Mouse (Mus musculus) liver, postnatal 0 days (tissue): Measurements from ENCODE around the gene Flt1. TPM values are rescaled to one million over a fixed set of nuclear protein-coding genes. Genes with fewer than 3 reads are reported as not detected.

Source experiments
- ATAC-seq: fragments of 200-750 bp; cut with Nextera tagmentation; 2 replicates; pipeline ENCODE4 v1.8.0; 2017; ENCODE audit warnings: mild to moderate bottlenecking, moderate library complexity
- DNase-seq: peaks from one replicate; pipeline ENCODE4 v3.0.0-alpha.2; 2016
- H3K27ac ChIP-seq: fragments of 300-500 bp; sonication (generic); 2 replicates; pipeline ENCODE4 v1.5.1; 2014; ENCODE audit warnings: antibody characterized with exemption, moderate library complexity, mild to moderate bottlenecking, low read depth
- H3K27me3 ChIP-seq: fragments of 300-500 bp; sonication (generic); 2 replicates; pipeline ENCODE4 v1.6.1; 2014; ENCODE audit warnings: low read length, control low read depth, mixed read lengths; ENCODE audit not compliant: insufficient read depth
- H3K36me3 ChIP-seq: fragments of 300-500 bp; sonication (generic); replicated peaks from 2 replicates; pipeline ENCODE4 v1.6.1; 2014; ENCODE audit warnings: mild to moderate bottlenecking, control low read depth, low read length, moderate library complexity, mixed read lengths; ENCODE audit not compliant: insufficient read depth
- H3K4me1 ChIP-seq: fragments of 300-500 bp; sonication (generic); 2 replicates; pipeline ENCODE4 v1.6.1; 2014; ENCODE audit warnings: antibody characterized with exemption, mild to moderate bottlenecking, control low read depth; ENCODE audit not compliant: insufficient read depth
- H3K4me2 ChIP-seq: fragments of 300-500 bp; sonication (generic); 2 replicates; pipeline ENCODE4 v1.6.1; 2014; ENCODE audit warnings: low read depth, mild to moderate bottlenecking, low read length, moderate library complexity, mixed read lengths
- H3K4me3 ChIP-seq: fragments of 300-500 bp; sonication (generic); 2 replicates; pipeline ENCODE4 v1.5.1; 2014; ENCODE audit warnings: low read depth, low read length
- H3K9ac ChIP-seq: fragments of 300-500 bp; sonication (generic); replicated peaks from 2 replicates; pipeline ENCODE4 v1.6.1; 2014; ENCODE audit warnings: mild to moderate bottlenecking, moderate library complexity
- H3K9me3 ChIP-seq: fragments of 300-500 bp; sonication (generic); 2 replicates; pipeline ENCODE4 v1.6.1; 2016; ENCODE audit warnings: mild to moderate bottlenecking, control low read depth, low read length, mixed read lengths
- CTCF ChIP-seq: sonication (generic); IDR thresholded peaks from 2 replicates; pipeline ENCODE4 v1.5.1; 2016; ENCODE audit warnings: antibody characterized with exemption, low read depth
- EP300 ChIP-seq: IDR thresholded peaks from 2 replicates; pipeline ENCODE4 v1.6.1; 2016; ENCODE audit warnings: antibody characterized with exemption, low read depth, mild to moderate bottlenecking
- WGBS: fragments of 180-500 bp; shearing (Covaris S2); extraction: QIAGEN DNeasy Blood & Tissue Kit; methylation state at CpG from one replicate; pipeline ENCODE4 v1.1.7; 2014; ENCODE audit not compliant: insufficient replicate concordance; 5-methylcytosine and 5-hydroxymethylcytosine counted together
- polyA plus RNA-seq: library from polyadenylated mRNA; unstranded; fragments of >200 nt; fragmentation: Nextera tagmentation; extraction: Ambion mirVana; gene quantifications from 2 replicates; pipeline ENCODE4 v1.2.1, GENCODE M21; 2015

The Flt1 gene
- polyA plus RNA-seq, 1 experiment from 2014 or later, result 2.8 TPM

DNA sequence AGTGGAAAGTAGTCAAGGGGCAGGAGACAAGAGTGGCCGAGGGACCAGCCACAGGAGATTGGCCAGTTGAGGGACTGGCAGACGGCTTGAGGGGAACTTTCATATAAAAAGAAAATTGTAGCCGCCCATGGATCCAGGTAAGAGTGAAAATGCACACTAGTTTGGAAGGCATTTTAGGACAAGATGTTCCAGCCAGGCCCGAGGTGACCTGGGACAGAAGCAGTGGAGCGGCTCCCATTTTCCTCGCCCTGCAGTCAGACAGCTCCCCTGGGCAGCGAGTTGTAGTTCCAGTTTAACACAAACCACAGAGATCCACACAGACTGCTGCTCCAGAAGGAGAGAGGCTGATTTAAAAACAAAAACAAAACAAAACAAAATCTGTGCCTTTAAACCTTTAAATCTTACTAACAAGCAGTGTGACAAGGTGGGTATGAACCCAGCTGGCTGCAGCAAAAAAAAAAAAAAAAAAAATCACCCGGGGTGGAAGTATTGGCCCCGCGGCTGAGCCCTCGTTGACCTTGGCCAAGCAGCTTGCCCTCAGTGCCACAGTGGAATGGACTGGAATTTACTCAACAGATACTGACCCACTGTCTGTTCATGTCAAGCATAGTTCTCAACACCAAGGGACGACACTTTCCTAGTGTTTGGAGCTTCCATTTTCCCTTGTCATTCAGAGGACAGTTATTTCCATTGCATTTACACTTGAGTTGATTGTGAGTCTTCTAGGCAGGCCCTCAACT, 176.6 kb downstream of the Flt1 start:
- ATAC-seq (no peak), DNase-seq (no peak)
- Histone ChIP-seq H3K4me1 (no peaks in the 10 kb centered on the region), H3K4me3 (no peak overlapping the region), H3K36me3 (peaks cover 57% of the 10 kb centered on the region), H3K27me3 (no peaks in the 10 kb centered on the region), H3K4me2 (no peak overlapping the region), H3K9ac (no peak overlapping the region), H3K9me3 (no peaks in the 10 kb centered on the region), H3K27ac (no peak overlapping the region)
- 84% methylated on average over 12 of the region's 12 CpGs for WGBS
- TF ChIP-seq EP300, result no peak
- TF ChIP-seq CTCF, result no peak

DNA sequence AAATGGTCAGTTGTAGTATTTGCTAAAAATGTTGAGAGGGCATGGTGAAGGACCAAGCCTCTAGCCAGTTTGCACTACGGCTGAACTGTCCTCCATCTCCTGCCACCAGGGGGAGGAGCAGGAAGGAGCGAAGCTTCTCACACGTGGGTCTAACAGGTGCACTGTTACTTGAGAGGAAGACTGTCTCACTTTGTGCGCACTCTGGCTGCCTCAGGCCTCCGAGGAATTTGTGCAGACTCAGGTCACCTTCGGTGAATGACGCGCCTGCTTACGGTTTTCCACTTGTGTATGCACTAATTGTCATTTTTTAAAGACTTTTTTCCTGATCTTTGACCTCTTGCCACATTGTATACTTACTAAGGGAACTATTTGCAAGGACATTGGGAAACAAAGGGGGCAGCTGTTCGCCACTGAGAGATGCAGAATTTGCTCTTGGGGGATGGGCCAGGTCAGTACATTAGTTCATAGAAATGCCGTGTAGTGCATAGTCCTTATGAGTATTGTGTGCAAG, 180.0 kb downstream of the Flt1 start:
- Histone ChIP-seq H3K9ac (no peak overlapping the region), H3K4me3 (no peak overlapping the region), H3K9me3 (no peaks in the 10 kb centered on the region), H3K4me2 (peak overlapping the region; percentile 29; the same call in 1 of the 2 replicates), H3K4me1 (no peaks in the 10 kb centered on the region), H3K27me3 (no peaks in the 10 kb centered on the region), H3K27ac (peak overlapping the region; percentile 75), H3K36me3 (peaks cover 78% of the 10 kb centered on the region)
- peak; percentile 95 for ATAC-seq
- TF ChIP-seq CTCF (peak; percentile 72), EP300 (peak; percentile 83)
- peak; percentile 62 for DNase-seq
- WGBS, result 55% methylated on average over 11 of the region's 11 CpGs

DNA sequence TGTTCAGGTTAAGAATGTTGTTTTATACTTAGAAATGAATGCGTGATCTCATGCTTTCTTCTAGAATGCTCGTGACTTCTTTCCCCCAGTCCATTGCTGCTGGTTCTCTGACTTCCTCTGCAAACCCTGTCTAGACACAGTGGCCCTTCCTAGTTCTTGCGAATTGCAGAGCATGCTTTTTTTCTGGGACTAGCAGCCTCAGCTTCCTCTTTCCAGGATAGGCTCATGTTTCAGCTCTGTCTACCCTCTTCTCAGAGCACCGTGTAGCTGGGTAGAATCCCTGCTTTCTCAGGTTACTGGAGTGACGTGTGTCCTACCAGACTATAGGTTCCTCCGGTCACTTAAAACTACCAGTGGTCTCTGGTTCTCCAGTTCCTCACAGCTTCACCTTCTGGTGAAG, 183.5 kb downstream of the Flt1 start:
- ATAC-seq (0 out of 2 replicates have a peak, but pooled peaks have one; percentile 9), DNase-seq (peak; percentile 11)
- no peaks in the 10 kb centered on the region for H3K9me3 ChIP-seq
- 57% methylated on average over 6 of the region's 6 CpGs for WGBS
- no peaks in the 10 kb centered on the region for H3K27me3 ChIP-seq
- no peak for TF ChIP-seq CTCF
- no peak; the same call in 1 of the 2 replicates for TF ChIP-seq EP300
- H3K4me2 ChIP-seq, result no peak overlapping the region
- no peak overlapping the region for H3K9ac ChIP-seq
- H3K27ac ChIP-seq, result peak overlapping the region; percentile 44
- no peaks in the 10 kb centered on the region for H3K4me1 ChIP-seq
- no peak overlapping the region for H3K4me3 ChIP-seq
- peaks cover 72% of the 10 kb centered on the region for H3K36me3 ChIP-seq

DNA sequence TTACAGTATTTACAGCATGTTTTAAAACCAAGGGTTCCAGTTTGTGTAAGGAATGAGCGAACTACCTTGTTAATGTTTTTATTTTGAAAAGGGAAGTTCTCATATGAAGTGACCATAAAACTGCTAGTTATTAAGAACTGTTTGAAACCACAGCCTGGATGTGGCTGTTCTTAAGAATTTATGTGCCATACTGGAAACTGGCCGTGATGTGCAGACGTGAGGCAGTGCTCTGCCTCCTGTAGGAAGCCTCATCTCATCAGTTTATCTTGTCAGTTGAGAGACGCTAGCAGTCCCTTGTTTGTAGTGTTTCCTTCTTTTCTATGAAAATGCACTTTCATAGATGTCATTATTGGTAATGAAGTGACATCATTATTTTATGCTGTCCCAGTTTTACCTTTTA, 186.0 kb downstream of the Flt1 start:
- Histone ChIP-seq H3K9me3 (no peaks in the 10 kb centered on the region), H3K27ac (no peak overlapping the region), H3K9ac (no peak overlapping the region), H3K4me1 (no peaks in the 10 kb centered on the region), H3K36me3 (peaks cover 67% of the 10 kb centered on the region), H3K4me3 (no peak overlapping the region), H3K27me3 (no peaks in the 10 kb centered on the region), H3K4me2 (no peak overlapping the region)
- no peak for ATAC-seq
- 73% methylated on average over 4 of the region's 4 CpGs for whole genome bisulfite sequencing
- no peak for DNase-seq
- TF ChIP-seq CTCF, result no peak

DNA sequence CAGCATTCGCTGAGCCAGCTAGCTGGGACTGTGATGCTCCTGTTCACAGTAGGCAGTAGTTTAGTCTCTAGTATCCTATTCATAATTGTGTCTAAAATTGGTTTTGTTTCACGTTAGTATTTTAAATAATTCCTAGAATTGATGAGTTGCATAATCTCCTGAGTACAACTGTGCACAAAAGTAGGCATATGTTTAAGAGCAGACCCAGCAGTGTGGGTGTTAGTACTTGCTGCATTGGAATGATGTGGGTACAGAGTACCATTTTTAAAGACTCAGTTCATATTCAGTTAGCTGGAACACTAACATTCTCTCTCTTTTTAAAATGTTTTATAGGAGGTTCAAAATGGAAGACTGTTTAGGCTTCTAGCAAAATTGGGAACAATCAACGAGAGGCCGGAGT, 186.4 kb downstream of the Flt1 start:
- TF ChIP-seq EP300 (no peak), CTCF (no peak)
- H3K36me3 ChIP-seq, result peaks cover 67% of the 10 kb centered on the region
- H3K27ac ChIP-seq, result no peak overlapping the region
- no peaks in the 10 kb centered on the region for H3K4me1 ChIP-seq
- no peak overlapping the region for H3K4me2 ChIP-seq
- ATAC-seq (no peak), DNase-seq (no peak)
- no peak overlapping the region for H3K9ac ChIP-seq
- H3K27me3 ChIP-seq, result no peaks in the 10 kb centered on the region
- H3K4me3 ChIP-seq, result no peak overlapping the region
- 88% methylated on average over 4 of the region's 4 CpGs for WGBS
- no peaks in the 10 kb centered on the region for H3K9me3 ChIP-seq

DNA sequence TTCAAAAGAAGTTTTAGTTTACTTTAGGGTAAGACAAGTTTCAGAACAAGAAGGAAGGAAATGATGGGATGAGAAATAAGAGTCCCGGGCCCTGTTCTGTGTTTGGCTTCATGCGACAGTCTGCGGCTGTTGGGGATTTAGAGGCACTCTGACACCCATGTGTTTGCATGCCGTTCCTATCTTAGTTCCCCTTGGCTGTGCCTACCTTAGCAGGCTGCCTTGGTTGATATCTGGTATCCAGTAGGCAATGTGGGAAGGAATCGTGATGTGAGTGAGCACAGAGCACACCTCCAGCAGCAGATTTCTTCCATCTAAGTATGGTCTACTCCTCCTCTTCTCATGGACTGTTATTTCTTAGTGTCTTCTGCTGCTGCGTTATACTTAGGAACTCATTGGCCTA, 193.8 kb downstream of the Flt1 start:
- 77% methylated on average over 6 of the region's 6 CpGs for whole genome bisulfite sequencing
- no peak for ATAC-seq

More for the DNA sequence above, 193.8 kb downstream of the Flt1 start:
- peaks cover 63% of the 10 kb centered on the region for H3K36me3 ChIP-seq
- no peak overlapping the region for H3K9ac ChIP-seq
- H3K9me3 ChIP-seq, result no peaks in the 10 kb centered on the region
- no peak overlapping the region for H3K4me3 ChIP-seq
- no peak for TF ChIP-seq CTCF
- TF ChIP-seq EP300, result no peak
- no peak overlapping the region for H3K27ac ChIP-seq
- no peak for DNase-seq
- no peaks in the 10 kb centered on the region for H3K27me3 ChIP-seq
- no peak overlapping the region for H3K4me2 ChIP-seq
- H3K4me1 ChIP-seq, result no peaks in the 10 kb centered on the region
